Mouse (Mus musculus) kidney, adult 2 months (tissue): ENCODE measurements at regions not wholly inside any gene's neighbourhood (a gene's known extent, or its start where the extent isn't known, plus 50 kb on each side); places are given as distances from the start of the nearest gene placed in this dataset.

Source experiments
- CTCF ChIP-seq: fragments of 200-500 bp; conservative IDR thresholded peaks from 2 replicates; pipeline ENCODE4 v1.5.1; 2011; ENCODE audit warnings: low read depth, mild to moderate bottlenecking, control low read depth, low read length, moderate library complexity, mixed read lengths; ENCODE audit not compliant: insufficient read depth, insufficient read length
- POLR2A ChIP-seq: fragments of 200-500 bp; IDR thresholded peaks from one replicate; pipeline ENCODE4 v1.6.1; 2011; ENCODE audit warnings: low read depth, low read length, control low read depth

DNA sequence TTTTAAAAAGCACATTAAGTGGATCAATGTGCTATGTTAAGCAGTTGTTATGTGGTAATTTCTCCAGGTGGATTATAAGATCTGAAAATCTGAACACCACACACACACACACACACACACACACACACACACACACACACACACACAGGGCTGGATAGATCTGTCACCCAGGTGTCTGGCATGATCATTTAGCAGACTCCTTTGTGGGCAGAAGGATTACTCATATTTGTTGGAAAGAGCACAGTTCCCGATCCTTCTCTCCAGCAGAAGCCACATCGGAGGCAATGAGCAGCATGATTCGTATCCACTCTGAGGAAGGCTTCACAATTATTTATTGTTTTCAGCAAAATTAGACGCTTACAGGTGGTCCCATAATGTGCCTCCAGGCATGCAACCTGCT, 116.6 kb upstream of the Dpyd start:
- TF ChIP-seq CTCF (no peak), POLR2A (no peak)
